Comparison of ENCODE assay signal across 11 mouse cellular contexts in genomic region chrX:73911588-73911987, GRCm38 (mm10). TPM values are rescaled to one million over a fixed set of nuclear protein-coding genes. Genes with fewer than 3 reads are reported as not detected.
DNase-seq lines count a peak whose midpoint lies in the region; ATAC-seq and TF ChIP-seq lines count a peak whose summit lies in the region.
"Had no signal": no experiment of that assay in that cellular context is flagged by ENCODE, and none has a peak within 500 bp of the region (broad histone marks: within the 10 kb centered on the region; RNA-seq: fewer than 3 reads in every experiment).

No protein-coding gene starts in this region.

- ATAC-seq in granulocyte monocyte progenitor cell, adult 5-6 weeks (replicated peaks; ENCODE audit: poor library complexity, severe bottlenecking), result peak; percentile 66
- peak; percentile 66 for ATAC-seq in monocyte, adult 5-6 weeks (replicated peaks; ENCODE audit: insufficient number of reproducible peaks, low FRiP score, low TSS enrichment, poor library complexity, severe bottlenecking)
- ATAC-seq in forebrain, embryonic 11.5 days (replicated peaks; ENCODE audit: low FRiP score), result no peak
- ATAC-seq in midbrain, postnatal 0 days (ENCODE audit: low FRiP score), result no peak
- ATAC-seq: Patski had no signal

- WGBS in liver, adult 2 months, result 69% methylated on average over 2 of the region's 2 CpGs
- 70% methylated on average over 2 of the region's 2 CpGs for WGBS in forebrain, embryonic 11.5 days
- WGBS in midbrain, postnatal 0 days, result 86% methylated on average over 2 of the region's 2 CpGs

- peak overlapping the region; percentile 34; the same call in 1 of the 2 replicates for H3K27ac ChIP-seq in liver, adult 2 months (replicated peaks; ENCODE audit: insufficient read depth, low read depth, low read length)
- H3K27ac ChIP-seq in forebrain, embryonic 11.5 days (ENCODE audit: low read depth, low read length), result no peak overlapping the region
- no peak overlapping the region for H3K27ac ChIP-seq in midbrain, postnatal 0 days (ENCODE audit: low read depth, low read length)
- H3K27ac ChIP-seq: midbrain, embryonic 10.5 days had no signal

- H3K4me2 ChIP-seq in forebrain, embryonic 11.5 days (ENCODE audit: low read depth, low read length, severe bottlenecking), result no peak overlapping the region
- no peak overlapping the region for H3K4me2 ChIP-seq in midbrain, postnatal 0 days (ENCODE audit: low read depth, low read length, poor library complexity, severe bottlenecking)

- no peaks in the 10 kb centered on the region for H3K9me3 ChIP-seq in forebrain, embryonic 11.5 days (ENCODE audit: control insufficient read depth, low read length)
- H3K9me3 ChIP-seq in midbrain, postnatal 0 days (ENCODE audit: low read length), result no peaks in the 10 kb centered on the region
- H3K9me3 ChIP-seq: midbrain, embryonic 10.5 days had no signal

- H3K36me3 ChIP-seq in liver, adult 2 months (ENCODE audit: control insufficient read depth, insufficient read depth, low read length), result no peaks in the 10 kb centered on the region
- no peaks in the 10 kb centered on the region for H3K36me3 ChIP-seq in forebrain, embryonic 11.5 days (ENCODE audit: control insufficient read depth, insufficient read depth, low read length)
- no peaks in the 10 kb centered on the region for H3K36me3 ChIP-seq in midbrain, postnatal 0 days (ENCODE audit: insufficient read depth, low read length)

- no peak overlapping the region for H3K4me3 ChIP-seq in liver, adult 2 months (ENCODE audit: insufficient read depth, low read depth, low read length)
- H3K4me3 ChIP-seq in forebrain, embryonic 11.5 days (ENCODE audit: low read depth, low read length), result no peak overlapping the region
- H3K4me3 ChIP-seq in midbrain, postnatal 0 days (ENCODE audit: low read depth, low read length), result no peak overlapping the region

- no peak for DNase-seq in liver, adult 2 months (ENCODE audit: extremely low read depth, low read depth, low spot score)
- no peak for DNase-seq in liver
- peak; percentile 68 to 85 for DNase-seq in thymus, postnatal 36 days
- no peak for DNase-seq in adrenal gland, postnatal 4 days (ENCODE audit: low spot score in 2 of 2)
- no peak for DNase-seq in forebrain, embryonic 11.5 days (ENCODE audit: low spot score)
- no peak for DNase-seq in midbrain, postnatal 0 days (ENCODE audit: low spot score)

- no peak for TF ChIP-seq CTCF in liver, adult 2 months (IDR thresholded peaks at IDR 0.05; ENCODE audit: low read depth, low read length)
- TF ChIP-seq CTCF in midbrain, postnatal 0 days (IDR thresholded peaks at IDR 0.05), result no peak

- peaks cover 5% of the 10 kb centered on the region for H3K4me1 ChIP-seq in liver, adult 2 months (ENCODE audit: control insufficient read depth, insufficient read depth, low read length)
- no peaks in the 10 kb centered on the region for H3K4me1 ChIP-seq in forebrain, embryonic 11.5 days (replicated peaks; ENCODE audit: control insufficient read depth, insufficient read depth, low read length)
- H3K4me1 ChIP-seq in midbrain, postnatal 0 days (ENCODE audit: insufficient read depth, low read length), result no peaks in the 10 kb centered on the region

- no peaks in the 10 kb centered on the region for H3K79me2 ChIP-seq in liver, adult 2 months (ENCODE audit: control insufficient read depth, insufficient read depth, low read length)

- no peak overlapping the region for H3K9ac ChIP-seq in liver, adult 2 months (ENCODE audit: low read depth, low read length)
- no peak overlapping the region for H3K9ac ChIP-seq in forebrain, embryonic 11.5 days (ENCODE audit: low read length)
- H3K9ac ChIP-seq in midbrain, postnatal 0 days (replicated peaks; ENCODE audit: low read length, poor library complexity, severe bottlenecking), result no peak overlapping the region

- no peaks in the 10 kb centered on the region for H3K27me3 ChIP-seq in liver, adult 2 months (ENCODE audit: control insufficient read depth, insufficient read depth, low read length)
- no peaks in the 10 kb centered on the region for H3K27me3 ChIP-seq in forebrain, embryonic 11.5 days (ENCODE audit: control insufficient read depth, insufficient read depth, low read length)
- H3K27me3 ChIP-seq in midbrain, postnatal 0 days (ENCODE audit: insufficient read depth, low read length), result no peaks in the 10 kb centered on the region

- TF ChIP-seq POLR2A in liver, adult 2 months (IDR thresholded peaks at IDR 0.05; ENCODE audit: extremely low read depth, insufficient read depth, low read length), result no peak

RNA-seq across cellular contexts. Expression of gene Arhgap4, which starts 10.1 kb away (rescaled TPM):
- total RNA-seq in liver, adult 2 months (2014; rRNA removed), result 3.4 and 3.6 TPM in 2 replicates
- polyA plus RNA-seq in liver, adult 2 months (2012; rRNA removed), result 4.8 and 8.6 TPM in 2 replicates
- total RNA-seq in granulocyte monocyte progenitor cell, adult 5-6 weeks (2014; fragmentation: Nextera tagmentation), result 45.1 and 49.1 TPM in 2 replicates
- 26.4 and 36.3 TPM in 2 replicates for total RNA-seq in granulocyte monocyte progenitor cell, adult 5-6 weeks (2017)
- 164 to 232 TPM (median 166 TPM) in 3 replicates for total RNA-seq in monocyte, adult 5-6 weeks (2017)
- total RNA-seq in adrenal gland, postnatal 4 days (2021), result 10 to 100 TPM in 1 of 2 experiments, 1 to 10 TPM in 1; 6.6 to 10.1 TPM
- 1.7 and 2.0 TPM in 2 replicates for polyA plus RNA-seq in forebrain, embryonic 11.5 days (2014; fragmentation: Nextera tagmentation; extraction: Ambion mirVana)
- total RNA-seq in midbrain, postnatal 0 days (2014; rRNA removed), result 4.8 and 5.6 TPM in 2 replicates
- polyA plus RNA-seq in midbrain, postnatal 0 days (2015; fragmentation: Nextera tagmentation; extraction: Ambion mirVana), result 1.3 and 1.4 TPM in 2 replicates

RNA-seq across cellular contexts. Expression of gene Naa10, which starts 10.2 kb away (rescaled TPM):
- 44.6 and 46.8 TPM in 2 replicates for total RNA-seq in liver, adult 2 months (2014; rRNA removed)
- 51.7 and 55.9 TPM in 2 replicates for polyA plus RNA-seq in liver, adult 2 months (2012; rRNA removed)
- 159 and 179 TPM in 2 replicates for total RNA-seq in granulocyte monocyte progenitor cell, adult 5-6 weeks (2014; fragmentation: Nextera tagmentation)
- total RNA-seq in granulocyte monocyte progenitor cell, adult 5-6 weeks (2017), result 155 and 215 TPM in 2 replicates
- 32.0 to 50.3 TPM (median 42.9 TPM) in 3 replicates for total RNA-seq in monocyte, adult 5-6 weeks (2017)
- total RNA-seq in adrenal gland, postnatal 4 days (2021), result 100 to 1,000 TPM in 1 of 2 experiments, 10 to 100 TPM in 1; 98.4 to 104 TPM
- 134 and 137 TPM in 2 replicates for polyA plus RNA-seq in forebrain, embryonic 11.5 days (2014; fragmentation: Nextera tagmentation; extraction: Ambion mirVana)
- 47.7 and 83.0 TPM in 2 replicates for total RNA-seq in midbrain, postnatal 0 days (2014; rRNA removed)
- 77.5 and 81.8 TPM in 2 replicates for polyA plus RNA-seq in midbrain, postnatal 0 days (2015; fragmentation: Nextera tagmentation; extraction: Ambion mirVana)

RNA-seq across cellular contexts. Expression of gene L1cam, which starts 15.7 kb away (rescaled TPM):
- total RNA-seq in liver, adult 2 months (2014; rRNA removed), result 0.09 and 0.47 TPM in 2 replicates
- 0.06 and 0.17 TPM in 2 replicates for polyA plus RNA-seq in liver, adult 2 months (2012; rRNA removed)
- total RNA-seq in granulocyte monocyte progenitor cell, adult 5-6 weeks (2014; fragmentation: Nextera tagmentation), result 0.11 and 0.13 TPM in 2 replicates
- 0.26 and 1.6 TPM in 2 replicates for total RNA-seq in granulocyte monocyte progenitor cell, adult 5-6 weeks (2017)
- 59.8 to 83.7 TPM (median 81.0 TPM) in 3 replicates for total RNA-seq in monocyte, adult 5-6 weeks (2017)
- total RNA-seq in adrenal gland, postnatal 4 days (2021), result 10 to 100 TPM; 27.6 to 45.7 TPM
- 24.0 and 27.2 TPM in 2 replicates for polyA plus RNA-seq in forebrain, embryonic 11.5 days (2014; fragmentation: Nextera tagmentation; extraction: Ambion mirVana)
- total RNA-seq in midbrain, postnatal 0 days (2014; rRNA removed), result 292 and 296 TPM in 2 replicates
- polyA plus RNA-seq in midbrain, postnatal 0 days (2015; fragmentation: Nextera tagmentation; extraction: Ambion mirVana), result 113 and 116 TPM in 2 replicates

RNA-seq across cellular contexts. Expression of gene Renbp, which starts 19.1 kb away (rescaled TPM):
- total RNA-seq in liver, adult 2 months (2014; rRNA removed), result 4.1 and 8.5 TPM in 2 replicates
- 2.1 and 2.9 TPM in 2 replicates for polyA plus RNA-seq in liver, adult 2 months (2012; rRNA removed)
- 24.5 and 60.3 TPM in 2 replicates for total RNA-seq in granulocyte monocyte progenitor cell, adult 5-6 weeks (2014; fragmentation: Nextera tagmentation)
- total RNA-seq in granulocyte monocyte progenitor cell, adult 5-6 weeks (2017), result 13.6 and 24.3 TPM in 2 replicates
- 15.9 to 27.6 TPM (median 20.8 TPM) in 3 replicates for total RNA-seq in monocyte, adult 5-6 weeks (2017)
- total RNA-seq in adrenal gland, postnatal 4 days (2021), result 10 to 100 TPM; 30.4 to 30.8 TPM
- polyA plus RNA-seq in forebrain, embryonic 11.5 days (2014; fragmentation: Nextera tagmentation; extraction: Ambion mirVana), result 12.3 and 14.4 TPM in 2 replicates
- total RNA-seq in midbrain, postnatal 0 days (2014; rRNA removed), result 3.3 and 8.8 TPM in 2 replicates
- 10.3 and 12.5 TPM in 2 replicates for polyA plus RNA-seq in midbrain, postnatal 0 days (2015; fragmentation: Nextera tagmentation; extraction: Ambion mirVana)

RNA-seq across cellular contexts. Expression of gene Avpr2, which starts 19.7 kb away (rescaled TPM):
- not detected in 2 replicates for total RNA-seq in liver, adult 2 months (2014; rRNA removed)
- not detected in 2 replicates for polyA plus RNA-seq in liver, adult 2 months (2012; rRNA removed)
- not detected in 2 replicates for total RNA-seq in granulocyte monocyte progenitor cell, adult 5-6 weeks (2014; fragmentation: Nextera tagmentation)
- total RNA-seq in granulocyte monocyte progenitor cell, adult 5-6 weeks (2017), result 0.09 TPM in 1 of 2 replicates, not detected in the other
- 0.96 to 1.9 TPM (median 1.3 TPM) in 3 replicates for total RNA-seq in monocyte, adult 5-6 weeks (2017)
- total RNA-seq in adrenal gland, postnatal 4 days (2021), result under 1 TPM in 1 of 2 experiments, not detected in 1; 0.76 TPM
- 0.11 TPM in 1 of 2 replicates, not detected in the other for polyA plus RNA-seq in forebrain, embryonic 11.5 days (2014; fragmentation: Nextera tagmentation; extraction: Ambion mirVana)
- total RNA-seq in midbrain, postnatal 0 days (2014; rRNA removed), result not detected in 2 replicates
- polyA plus RNA-seq in midbrain, postnatal 0 days (2015; fragmentation: Nextera tagmentation; extraction: Ambion mirVana), result 0.06 TPM in 1 of 2 replicates, not detected in the other
- polyA plus RNA-seq: heart, embryonic 14.5 days had no signal

Comparison
In these comparisons a context has a peak if more than half of its experiments do, and no peak if none do; other contexts are left out.
1. DNase-seq: peak in thymus, postnatal 36 days (2 of 2); none in liver, adult 2 months (single experiment), liver (single experiment), adrenal gland, postnatal 4 days (0 of 2), forebrain, embryonic 11.5 days (single experiment) and midbrain, postnatal 0 days (single experiment).
2. ATAC-seq: peak in granulocyte monocyte progenitor cell, adult 5-6 weeks (single experiment) and monocyte, adult 5-6 weeks (single experiment); none in forebrain, embryonic 11.5 days (single experiment) and midbrain, postnatal 0 days (single experiment).
3. RNA of gene L1cam, which starts 15.7 kb away (total RNA-seq): 292 to 296 TPM in midbrain, postnatal 0 days, 59.8 to 83.7 TPM in monocyte, adult 5-6 weeks and 27.6 to 45.7 TPM in adrenal gland, postnatal 4 days; 0.11 to 1.6 TPM in granulocyte monocyte progenitor cell, adult 5-6 weeks and 0.09 to 0.47 TPM in liver, adult 2 months; every median in the first group is over 10 times any median in the second.